Mouse (Mus musculus) CH12.LX (cell line): ENCODE measurements around the gene Palmd.

Experiments
- CTCF ChIP-seq, 2 experiments: IDR thresholded peaks in 1 of 2; conservative IDR thresholded peaks in 1 of 2; 2 replicates each; pipeline ENCODE4 v1.5.1; 2011 to 2012; ENCODE audit warnings: low read depth in 2 of 2, low read length in 2 of 2, improper control_type of control experiment in 1 of 2, inconsistent platforms in 1 of 2, mild to moderate bottlenecking in 1 of 2, moderate library complexity in 1 of 2
- ELF1 ChIP-seq: IDR thresholded peaks from 2 replicates; pipeline ENCODE4 v1.6.1; 2014; ENCODE audit warnings: low read depth, mild to moderate bottlenecking, inconsistent platforms, low read length, improper control_type of control experiment
- EP300 ChIP-seq: IDR thresholded peaks from 2 replicates; pipeline ENCODE4 v1.6.1; 2011; ENCODE audit warnings: low read length, improper control_type of control experiment
- HCFC1 ChIP-seq: IDR thresholded peaks from 2 replicates; pipeline ENCODE4 v1.6.1; 2012; ENCODE audit warnings: low read depth, mild to moderate bottlenecking, inconsistent platforms, low read length, improper control_type of control experiment
- ZC3H11A ChIP-seq: IDR thresholded peaks from 2 replicates; pipeline ENCODE4 v1.6.1; 2012; ENCODE audit warnings: low read depth, mild to moderate bottlenecking, inconsistent platforms, low read length, improper control_type of control experiment
- ZKSCAN1 ChIP-seq: IDR thresholded peaks from 2 replicates; pipeline ENCODE4 v1.6.1; 2012; ENCODE audit warnings: low read depth, inconsistent platforms, low read length, improper control_type of control experiment, borderline replicate concordance

GRCm38 (mm10) chr3:116917016-116917415 lies 51.8 kb downstream of the Palmd start:
- no peak for TF ChIP-seq CTCF (conservative IDR thresholded peaks at IDR 0.05 in 1 of 2, IDR thresholded peaks at IDR 0.05 in 1 of 2; ENCODE audit: low read depth in 2 of 2, low read length in 2 of 2)
- TF ChIP-seq EP300 = no peak
- TF ChIP-seq ELF1 = no peak
- no peak for TF ChIP-seq ZC3H11A
- TF ChIP-seq HCFC1 = no peak
- no peak for TF ChIP-seq ZKSCAN1
